Mouse (Mus musculus): ENCODE measurements around the gene Glipr1. TPM values are rescaled to one million over a fixed set of nuclear protein-coding genes. Genes with fewer than 3 reads are reported as not detected.

Glipr1 gene
- polyA plus RNA-seq, 1 experiment = 1.0 TPM

DNA sequence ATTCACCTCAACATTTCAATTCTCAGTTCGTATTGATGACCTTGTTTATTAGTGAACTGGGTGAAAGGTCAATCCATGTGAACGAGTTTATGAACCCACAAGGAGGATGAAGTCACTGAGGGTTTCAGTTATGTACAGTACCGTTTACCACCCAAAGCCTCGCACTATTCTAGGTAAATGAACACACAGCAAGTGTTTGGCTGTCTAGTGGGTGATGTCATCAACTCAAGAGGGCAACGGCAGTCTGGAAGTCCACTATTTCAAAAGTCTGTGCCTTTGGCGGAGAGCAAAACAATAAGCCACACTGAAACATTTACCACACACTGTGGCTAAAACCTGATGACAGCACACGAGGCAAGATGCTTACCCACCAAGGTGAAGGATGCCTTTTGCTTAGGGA, 59.4 kb downstream of the Glipr1 start:
- Histone ChIP-seq H3K27ac (ENCODE audit: insufficient read depth, low read length) (no peak overlapping the region), H3K4me1 (ENCODE audit: control insufficient read depth, insufficient read depth, low read length) (no peaks in the 10 kb centered on the region), H3K4me3 (ENCODE audit: insufficient read depth, low read length) (no peak overlapping the region)
- TF ChIP-seq POLR2A (IDR thresholded peaks at IDR 0.05; ENCODE audit: extremely low read depth, insufficient read depth, low read length) = no peak
- no peak for TF ChIP-seq CTCF (IDR thresholded peaks at IDR 0.05; ENCODE audit: extremely low read depth, insufficient read depth, low read length)

DNA sequence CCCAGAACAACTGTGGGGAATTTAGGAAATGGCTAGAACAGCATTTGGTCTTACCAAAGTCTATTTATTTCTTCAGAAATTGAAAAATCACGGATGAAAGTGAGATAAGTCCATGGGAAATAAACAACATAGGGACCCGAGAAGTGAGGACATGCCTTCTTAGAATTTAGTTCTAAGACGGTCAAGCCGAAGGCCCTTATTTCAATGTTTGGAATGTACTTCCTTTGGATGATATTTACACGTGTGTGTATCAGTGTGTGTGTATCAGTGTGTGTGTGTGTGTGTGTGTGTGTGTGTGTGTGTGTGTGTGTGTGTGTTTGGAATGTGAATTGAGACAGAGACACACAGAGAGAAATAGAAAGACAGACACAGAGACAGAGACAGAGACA, 65.3 kb downstream of the Glipr1 start:
- no peak overlapping the region for H3K27ac ChIP-seq (ENCODE audit: insufficient read depth, low read length)
- TF ChIP-seq POLR2A (IDR thresholded peaks at IDR 0.05; ENCODE audit: extremely low read depth, insufficient read depth, low read length) = no peak
- TF ChIP-seq CTCF (IDR thresholded peaks at IDR 0.05; ENCODE audit: extremely low read depth, insufficient read depth, low read length) = no peak
- no peak overlapping the region for H3K4me3 ChIP-seq (ENCODE audit: insufficient read depth, low read length)
- H3K4me1 ChIP-seq (ENCODE audit: control insufficient read depth, insufficient read depth, low read length) = peaks cover 2% of the 10 kb centered on the region

DNA sequence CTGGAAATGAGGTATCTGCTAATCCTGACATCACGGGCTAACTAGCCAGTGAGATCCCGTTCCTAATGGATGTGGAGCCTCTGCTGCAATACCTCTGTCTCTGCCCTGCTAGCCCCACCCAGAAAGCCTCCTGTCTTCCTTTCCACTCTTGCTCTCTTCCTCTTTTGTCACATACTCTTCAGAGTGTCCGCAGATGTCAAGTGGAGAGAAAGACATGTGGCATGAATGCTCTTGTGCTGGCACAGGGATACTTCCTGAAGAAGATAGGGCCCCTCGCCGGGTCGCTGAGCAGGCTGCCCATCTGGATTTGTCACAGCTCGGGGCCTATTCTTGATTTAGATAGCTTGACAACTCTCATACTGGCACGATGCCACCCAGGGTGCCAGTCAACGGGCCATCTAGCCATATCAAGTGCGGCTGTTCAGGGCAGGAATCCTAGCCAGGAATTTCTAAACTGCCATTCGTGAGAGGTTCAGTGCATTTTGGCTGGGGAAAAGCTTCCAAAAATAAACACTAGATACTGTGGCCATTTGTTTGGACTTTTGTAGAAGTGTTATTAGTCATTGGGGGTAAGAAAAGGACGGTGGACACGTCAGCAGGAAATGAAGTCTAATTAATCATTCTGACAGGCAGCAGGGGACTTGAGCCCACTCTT, 65.8 kb downstream of the Glipr1 start:
- Histone ChIP-seq H3K4me1 (ENCODE audit: control insufficient read depth, insufficient read depth, low read length) (peaks cover 2% of the 10 kb centered on the region), H3K4me3 (ENCODE audit: insufficient read depth, low read length) (no peak overlapping the region), H3K27ac (ENCODE audit: insufficient read depth, low read length) (no peak overlapping the region)
- TF ChIP-seq POLR2A (IDR thresholded peaks at IDR 0.05; ENCODE audit: extremely low read depth, insufficient read depth, low read length) (no peak), CTCF (IDR thresholded peaks at IDR 0.05; ENCODE audit: extremely low read depth, insufficient read depth, low read length) (no peak)

DNA sequence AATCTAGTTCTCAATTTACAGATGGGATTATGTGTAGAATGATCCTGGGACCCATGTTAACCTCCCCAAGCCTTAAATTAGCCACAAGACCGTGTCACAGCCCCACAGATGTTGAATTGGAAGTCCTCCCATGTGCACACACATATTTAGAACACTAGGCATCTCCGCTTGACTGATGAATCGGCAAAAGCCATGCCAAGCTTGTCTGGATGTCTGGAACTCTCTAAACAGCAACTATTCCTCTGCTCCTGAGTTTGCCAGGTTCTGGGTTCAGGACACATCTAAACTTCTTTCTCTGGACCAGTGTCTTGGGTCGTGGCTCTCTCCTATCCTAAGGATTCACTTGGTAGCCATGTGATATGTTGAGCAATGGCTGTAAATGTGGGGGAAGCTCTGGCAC, 66.4 kb downstream of the Glipr1 start:
- TF ChIP-seq CTCF (IDR thresholded peaks at IDR 0.05; ENCODE audit: extremely low read depth, insufficient read depth, low read length) (no peak), POLR2A (IDR thresholded peaks at IDR 0.05; ENCODE audit: extremely low read depth, insufficient read depth, low read length) (no peak)
- H3K4me1 ChIP-seq (ENCODE audit: control insufficient read depth, insufficient read depth, low read length) = peaks cover 2% of the 10 kb centered on the region
- no peak overlapping the region for H3K4me3 ChIP-seq (ENCODE audit: insufficient read depth, low read length)
- H3K27ac ChIP-seq (ENCODE audit: insufficient read depth, low read length) = no peak overlapping the region

Other genes starting within 250 kb of the Glipr1 start
- 27.9 and 28.5 TPM in 2 replicates for gene Krr1, start 30.0 kb downstream of the Glipr1 start, polyA plus RNA-seq (2012; rRNA removed)
- gene Glipr1l1, start 57.6 kb upstream of the Glipr1 start, polyA plus RNA-seq (2012; rRNA removed) = 0.13 TPM in 1 of 2 replicates, not detected in the other
- not detected in 2 replicates for gene Glipr1l2, start 80.7 kb upstream of the Glipr1 start, polyA plus RNA-seq (2012; rRNA removed)
- 0.31 TPM in 1 of 2 replicates, not detected in the other for gene Glipr1l3, start 157.7 kb upstream of the Glipr1 start, polyA plus RNA-seq (2012; rRNA removed)
- gene Caps2, start 161.0 kb upstream of the Glipr1 start, polyA plus RNA-seq (2012; rRNA removed) = 0.17 and 0.21 TPM in 2 replicates

Measured in cortical plate, adult 2 months (tissue).